Mouse (Mus musculus): ENCODE measurements at regions not wholly inside any gene's neighbourhood (a gene's known extent, or its start where the extent isn't known, plus 50 kb on each side); places are given as distances from the start of the nearest gene placed in this dataset.

- WGBS = 74% methylated on average over 18 of the region's 18 CpGs
- Histone ChIP-seq H3K9me3 (ENCODE audit: control insufficient read depth, low read length) (no peaks in the 10 kb centered on the region), H3K36me3 (ENCODE audit: control insufficient read depth, insufficient read depth, low read length) (no peaks in the 10 kb centered on the region), H3K4me1 (replicated peaks; ENCODE audit: control insufficient read depth, insufficient read depth) (no peaks in the 10 kb centered on the region), H3K27me3 (ENCODE audit: control insufficient read depth, insufficient read depth, low read length) (no peaks in the 10 kb centered on the region), H3K9ac (ENCODE audit: low read length) (no peak overlapping the region), H3K4me3 (ENCODE audit: low read depth, low read length) (no peak overlapping the region), H3K4me2 (replicated peaks; ENCODE audit: low read depth) (no peak overlapping the region), H3K27ac (replicated peaks) (no peak overlapping the region)
- ATAC-seq (ENCODE audit: low FRiP score, low TSS enrichment) (no peak), DNase-seq (ENCODE audit: low spot score) (no peak)
- TF ChIP-seq CTCF (IDR thresholded peaks at IDR 0.05; ENCODE audit: low read depth) (no peak), EP300 (optimal IDR thresholded peaks at IDR 0.05) (no peak)
Measured at GRCm38 (mm10) chr10:84230011-84230781, 210.2 kb downstream of the Nuak1 start.

- ATAC-seq (ENCODE audit: low FRiP score, low TSS enrichment) (no peak), DNase-seq (ENCODE audit: low spot score) (no peak)
- TF ChIP-seq EP300 (optimal IDR thresholded peaks at IDR 0.05) (no peak), CTCF (IDR thresholded peaks at IDR 0.05; ENCODE audit: low read depth) (no peak)
- H3K36me3 ChIP-seq (ENCODE audit: control insufficient read depth, insufficient read depth, low read length) = no peaks in the 10 kb centered on the region
- H3K4me2 ChIP-seq (replicated peaks; ENCODE audit: low read depth) = no peak overlapping the region
- WGBS = 72% methylated on average over 6 of the region's 6 CpGs
- no peaks in the 10 kb centered on the region for H3K4me1 ChIP-seq (replicated peaks; ENCODE audit: control insufficient read depth, insufficient read depth)
- no peak overlapping the region for H3K9ac ChIP-seq (ENCODE audit: low read length)
- no peak overlapping the region for H3K27ac ChIP-seq (replicated peaks)
- no peaks in the 10 kb centered on the region for H3K27me3 ChIP-seq (ENCODE audit: control insufficient read depth, insufficient read depth, low read length)
- H3K4me3 ChIP-seq (ENCODE audit: low read depth, low read length) = no peak overlapping the region
- H3K9me3 ChIP-seq (ENCODE audit: control insufficient read depth, low read length) = no peaks in the 10 kb centered on the region
Measured at GRCm38 (mm10) chr10:84235006-84235405, 205.4 kb downstream of the Nuak1 start.

GRCm38 (mm10) chr10:84236236-84236635, 204.2 kb downstream of the Nuak1 start:
- Histone ChIP-seq H3K27ac (replicated peaks) (no peak overlapping the region), H3K4me2 (replicated peaks; ENCODE audit: low read depth) (no peak overlapping the region), H3K4me1 (replicated peaks; ENCODE audit: control insufficient read depth, insufficient read depth) (no peaks in the 10 kb centered on the region), H3K9ac (ENCODE audit: low read length) (no peak overlapping the region), H3K9me3 (ENCODE audit: control insufficient read depth, low read length) (no peaks in the 10 kb centered on the region), H3K4me3 (ENCODE audit: low read depth, low read length) (no peak overlapping the region), H3K27me3 (ENCODE audit: control insufficient read depth, insufficient read depth, low read length) (no peaks in the 10 kb centered on the region), H3K36me3 (ENCODE audit: control insufficient read depth, insufficient read depth, low read length) (no peaks in the 10 kb centered on the region)
- 64% methylated on average over 2 of the region's 2 CpGs for WGBS
- no peak for DNase-seq (ENCODE audit: low spot score)
- TF ChIP-seq CTCF (IDR thresholded peaks at IDR 0.05; ENCODE audit: low read depth) (no peak), EP300 (optimal IDR thresholded peaks at IDR 0.05) (no peak)
- no peak for ATAC-seq (ENCODE audit: low FRiP score, low TSS enrichment)

GRCm38 (mm10) chr10:84238279-84238963, 202.0 kb downstream of the Nuak1 start:
- no peak overlapping the region for H3K9ac ChIP-seq (ENCODE audit: low read length)
- no peak overlapping the region for H3K4me2 ChIP-seq (replicated peaks; ENCODE audit: low read depth)
- WGBS = 54% methylated on average over 18 of the region's 18 CpGs
- no peaks in the 10 kb centered on the region for H3K36me3 ChIP-seq (ENCODE audit: control insufficient read depth, insufficient read depth, low read length)
- DNase-seq (ENCODE audit: low spot score) = no peak
- no peak overlapping the region for H3K4me3 ChIP-seq (ENCODE audit: low read depth, low read length)
- H3K27ac ChIP-seq (replicated peaks) = no peak overlapping the region
- H3K27me3 ChIP-seq (ENCODE audit: control insufficient read depth, insufficient read depth, low read length) = no peaks in the 10 kb centered on the region
- no peak for TF ChIP-seq EP300 (optimal IDR thresholded peaks at IDR 0.05)
- no peak for TF ChIP-seq CTCF (IDR thresholded peaks at IDR 0.05; ENCODE audit: low read depth)
- no peak for ATAC-seq (ENCODE audit: low FRiP score, low TSS enrichment)
- H3K9me3 ChIP-seq (ENCODE audit: control insufficient read depth, low read length) = no peaks in the 10 kb centered on the region
- no peaks in the 10 kb centered on the region for H3K4me1 ChIP-seq (replicated peaks; ENCODE audit: control insufficient read depth, insufficient read depth)

GRCm38 (mm10) chr10:84243283-84243682, 197.1 kb downstream of the Nuak1 start:
- Histone ChIP-seq H3K4me3 (ENCODE audit: low read depth, low read length) (no peak overlapping the region), H3K9me3 (ENCODE audit: control insufficient read depth, low read length) (no peaks in the 10 kb centered on the region), H3K36me3 (ENCODE audit: control insufficient read depth, insufficient read depth, low read length) (no peaks in the 10 kb centered on the region), H3K4me2 (replicated peaks; ENCODE audit: low read depth) (no peak overlapping the region), H3K27me3 (ENCODE audit: control insufficient read depth, insufficient read depth, low read length) (no peaks in the 10 kb centered on the region), H3K27ac (replicated peaks) (no peak overlapping the region), H3K9ac (ENCODE audit: low read length) (no peak overlapping the region), H3K4me1 (replicated peaks; ENCODE audit: control insufficient read depth, insufficient read depth) (no peaks in the 10 kb centered on the region)
- no peak for DNase-seq (ENCODE audit: low spot score)
- no peak for TF ChIP-seq EP300 (optimal IDR thresholded peaks at IDR 0.05)
- 88% methylated on average over 5 of the region's 5 CpGs for WGBS
- ATAC-seq (ENCODE audit: low FRiP score, low TSS enrichment) = no peak

GRCm38 (mm10) chr10:84249346-84249745, 191.1 kb downstream of the Nuak1 start:
- Histone ChIP-seq H3K27ac (replicated peaks) (no peak overlapping the region), H3K27me3 (ENCODE audit: control insufficient read depth, insufficient read depth, low read length) (no peaks in the 10 kb centered on the region), H3K4me2 (replicated peaks; ENCODE audit: low read depth) (no peak overlapping the region), H3K36me3 (ENCODE audit: control insufficient read depth, insufficient read depth, low read length) (no peaks in the 10 kb centered on the region), H3K4me3 (ENCODE audit: low read depth, low read length) (no peak overlapping the region), H3K9me3 (ENCODE audit: control insufficient read depth, low read length) (no peaks in the 10 kb centered on the region), H3K4me1 (replicated peaks; ENCODE audit: control insufficient read depth, insufficient read depth) (no peaks in the 10 kb centered on the region), H3K9ac (ENCODE audit: low read length) (no peak overlapping the region)
- TF ChIP-seq CTCF (IDR thresholded peaks at IDR 0.05; ENCODE audit: low read depth) (no peak), EP300 (optimal IDR thresholded peaks at IDR 0.05) (no peak)
- ATAC-seq (ENCODE audit: low FRiP score, low TSS enrichment) (no peak), DNase-seq (ENCODE audit: low spot score) (no peak)
- WGBS = 78% methylated on average over 3 of the region's 3 CpGs
